Mouse (Mus musculus) layer of hippocampus, adult 18-20 months (tissue): ENCODE data around the gene Pld5. TPM values are rescaled to one million over a fixed set of nuclear protein-coding genes. Genes with fewer than 3 reads are reported as not detected.
A peak's percentile ranks its signal among the peaks of the same experiment; 100 is the strongest.

ENCODE experiments used
- DNase-seq, 2 experiments: peaks; one replicate each; pipeline ENCODE4 v3.0.0; 2022; ENCODE audit warnings: low spot score in 2 of 2
- total RNA-seq, 2 experiments: library from RNA; stranded (reverse); gene quantifications; 2 replicates each; pipeline ENCODE4 v1.2.3; 2021

Pld5 gene
- total RNA-seq, 2 experiments from 2014 or later = 1.5 to 1.8 TPM

- no peak for DNase-seq
Observed at GRCm38 (mm10) chr1:176174971-176175370, 100.1 kb downstream of the Pld5 start.

DNA sequence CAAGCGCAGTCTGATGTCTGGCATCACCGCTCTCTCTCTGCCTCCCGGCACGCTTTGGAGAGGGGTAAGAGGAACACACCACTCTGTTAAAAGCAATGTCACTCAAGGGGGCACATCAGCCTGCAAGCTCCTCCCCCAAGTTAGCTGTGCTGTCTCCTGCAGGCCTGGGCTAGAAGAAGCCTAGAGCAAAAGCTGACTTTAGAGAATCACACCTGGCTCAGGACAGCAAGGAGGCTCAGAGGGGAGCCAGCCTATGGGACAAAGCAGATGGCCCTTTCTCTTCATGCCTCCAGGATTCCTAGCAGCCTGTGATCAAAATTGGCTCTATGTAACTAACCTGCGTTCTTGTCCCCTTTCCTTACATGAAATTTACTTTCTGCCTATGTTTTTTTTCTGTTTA, 107.3 kb downstream of the Pld5 start:
- no peak for DNase-seq

DNA sequence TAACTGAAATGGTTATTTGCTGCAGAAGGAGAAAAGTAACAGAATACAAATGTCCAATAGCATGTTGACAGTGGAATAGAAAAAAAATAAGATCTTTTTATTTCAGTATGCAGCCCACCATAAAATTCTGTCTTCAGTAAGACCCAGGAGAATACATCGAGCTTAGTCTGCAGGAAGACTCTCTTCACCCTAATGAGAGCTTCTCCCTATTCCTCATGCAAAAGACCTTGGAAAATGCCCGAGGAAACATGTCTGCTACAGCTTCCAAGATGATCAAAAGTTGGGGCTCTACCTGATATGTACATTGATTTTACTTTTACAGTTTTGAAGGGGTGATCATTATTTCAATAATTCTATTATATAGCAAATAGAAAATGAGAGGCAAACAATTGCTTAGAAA, 108.0 kb downstream of the Pld5 start:
- DNase-seq = no peak

DNA sequence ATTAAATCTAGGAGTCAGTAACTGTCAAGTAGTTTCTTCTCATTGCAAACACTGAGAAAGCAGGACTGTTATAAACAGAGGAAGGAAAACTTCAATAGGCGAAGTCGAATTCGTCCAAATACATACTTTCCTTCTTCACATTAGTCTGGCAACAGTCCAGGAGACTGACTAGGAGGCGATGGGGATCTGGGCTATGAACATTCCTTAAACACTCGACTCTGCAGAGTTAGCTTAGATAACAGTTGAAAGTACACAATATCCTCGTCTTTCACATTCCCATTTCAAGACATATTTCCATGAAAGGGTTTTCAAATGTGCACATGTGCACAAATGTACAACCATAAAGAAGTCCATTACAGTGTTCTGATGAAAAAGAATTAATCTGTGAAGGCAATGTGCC, 129.8 kb downstream of the Pld5 start:
- DNase-seq = no peak

DNA sequence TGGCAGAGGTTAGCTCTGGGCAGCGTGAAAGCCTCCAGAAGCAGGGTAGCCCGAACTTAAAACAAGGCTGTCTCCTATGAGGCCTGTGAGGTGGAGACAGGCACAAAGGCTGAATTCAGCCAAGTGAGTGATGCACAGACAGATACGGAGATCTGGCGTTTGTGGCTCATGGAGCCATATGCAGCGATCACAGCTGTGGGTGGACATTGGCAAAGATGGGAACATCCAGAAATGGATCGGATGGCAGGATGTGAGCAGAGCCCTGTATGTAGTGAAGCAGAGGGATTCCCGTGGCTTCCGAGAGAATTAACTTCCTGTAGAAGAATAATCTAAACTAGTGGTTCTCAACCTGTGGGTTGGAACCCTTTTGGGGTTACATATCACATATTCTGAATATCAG, 140.7 kb downstream of the Pld5 start:
- DNase-seq = no peak

GRCm38 (mm10) chr1:176125771-176126170, 149.3 kb downstream of the Pld5 start:
- DNase-seq = no peak

- DNase-seq = no peak
Observed at GRCm38 (mm10) chr1:176124441-176124840, 150.7 kb downstream of the Pld5 start.

- no peak for DNase-seq
Observed at GRCm38 (mm10) chr1:176123781-176124180, 151.3 kb downstream of the Pld5 start.

GRCm38 (mm10) chr1:176115604-176116003, 159.5 kb downstream of the Pld5 start:
- DNase-seq = no peak

- peak in 1 of 2 experiments; percentile 30 for DNase-seq
Observed at GRCm38 (mm10) chr1:176098685-176099320, 176.3 kb downstream of the Pld5 start.

DNA sequence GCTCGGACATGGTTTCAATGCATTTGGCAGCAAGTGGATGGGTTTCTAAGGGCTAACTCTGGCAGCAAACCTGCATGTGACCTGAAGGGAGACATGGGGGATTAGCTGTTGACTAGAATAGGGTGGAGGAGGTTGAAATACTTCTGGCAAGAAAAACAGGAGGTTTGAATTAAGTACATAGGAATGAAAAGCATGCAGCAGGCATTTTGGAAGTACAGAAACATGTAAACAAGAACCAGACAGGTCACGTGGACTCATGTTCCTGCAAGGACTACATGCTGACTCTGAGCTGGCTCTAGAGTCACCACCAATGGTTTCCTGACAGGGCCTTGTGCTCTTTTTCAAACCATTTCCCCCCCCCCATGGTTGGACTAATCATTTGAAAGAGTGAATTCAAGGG, 183.0 kb downstream of the Pld5 start:
- no peak for DNase-seq

GRCm38 (mm10) chr1:176089382-176089781, 185.7 kb downstream of the Pld5 start:
- DNase-seq = no peak

DNA sequence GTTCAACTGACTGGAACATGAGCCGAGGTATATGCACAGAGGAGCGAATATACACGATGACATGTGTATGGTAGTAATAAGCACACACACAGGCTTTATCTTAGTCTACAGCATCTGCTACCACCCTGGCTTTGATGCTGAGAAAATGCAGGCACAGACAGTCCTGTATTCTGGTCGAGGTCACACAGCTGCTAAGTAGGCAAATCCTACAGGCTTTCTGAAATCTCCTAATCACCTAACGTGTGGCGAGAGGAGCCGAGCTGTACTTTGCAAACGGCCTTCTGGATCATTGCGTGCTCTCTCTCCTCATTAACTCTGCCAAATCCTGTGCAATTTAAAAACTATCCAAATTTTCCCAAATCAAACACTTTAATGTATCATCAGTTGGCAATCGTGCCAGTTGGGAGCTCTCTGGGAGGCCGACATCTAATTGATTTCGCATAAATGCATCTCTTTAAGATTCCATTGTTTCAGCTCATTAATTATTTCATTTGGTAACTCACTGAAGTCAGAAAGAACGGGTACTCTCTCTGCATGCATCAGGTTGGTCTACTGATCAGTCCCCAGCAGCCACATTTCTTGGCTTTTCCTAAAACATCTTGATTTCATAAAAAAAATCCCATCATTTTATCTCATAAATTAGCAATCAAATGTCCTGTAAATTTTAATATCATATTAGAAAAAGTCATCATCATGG, 189.0 kb downstream of the Pld5 start:
- peak in 1 of 2 experiments; percentile 6 for DNase-seq

GRCm38 (mm10) chr1:176082306-176082705, 192.8 kb downstream of the Pld5 start:
- DNase-seq = no peak

GRCm38 (mm10) chr1:176080969-176081368, 194.1 kb downstream of the Pld5 start:
- no peak for DNase-seq

- DNase-seq = no peak
Observed at GRCm38 (mm10) chr1:176078410-176078809, 196.7 kb downstream of the Pld5 start.

- no peak for DNase-seq
Observed at GRCm38 (mm10) chr1:176076799-176077198, 198.3 kb downstream of the Pld5 start.

GRCm38 (mm10) chr1:176075810-176076209, 199.3 kb downstream of the Pld5 start:
- DNase-seq = no peak

DNA sequence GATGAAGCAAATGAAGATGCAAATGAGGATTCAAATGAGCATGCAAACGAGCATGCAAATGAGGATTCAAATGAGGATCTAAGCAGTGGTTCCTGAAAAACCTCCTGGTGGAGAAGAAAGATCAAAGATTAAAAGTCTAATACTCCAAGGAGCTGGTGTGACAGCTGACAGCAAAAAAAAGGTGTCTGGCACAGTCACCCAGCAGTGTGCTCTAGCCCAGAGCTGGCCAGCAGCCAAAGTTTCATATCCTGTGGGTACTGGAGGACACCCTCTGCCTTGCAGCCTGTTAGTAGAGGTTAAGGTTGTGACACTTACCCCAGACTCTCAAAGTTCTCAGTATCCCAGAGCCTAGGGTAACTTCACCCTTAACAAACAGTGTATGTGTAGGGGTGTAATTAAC, 199.7 kb downstream of the Pld5 start:
- peak in 1 of 2 experiments; percentile 15 for DNase-seq

DNA sequence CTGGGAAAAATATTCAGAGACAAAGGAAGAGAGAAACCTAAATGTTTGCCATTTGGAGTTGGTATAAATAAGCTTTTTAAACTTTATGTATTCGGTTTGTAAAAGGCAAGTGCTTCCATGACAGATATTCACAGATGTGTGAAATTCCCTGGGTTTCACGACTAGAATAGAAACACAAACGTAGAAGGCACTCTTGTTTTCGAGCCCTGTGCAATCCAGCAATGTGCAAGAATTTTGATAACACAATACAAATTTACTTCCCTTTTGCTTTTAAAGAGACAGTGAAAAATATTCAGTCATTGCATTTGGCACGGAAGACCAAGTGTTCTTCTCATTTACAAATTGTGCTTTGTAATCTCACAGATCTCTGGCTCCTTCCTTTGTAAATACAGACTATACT, 200.6 kb downstream of the Pld5 start:
- DNase-seq = no peak

GRCm38 (mm10) chr1:176065281-176065680, 209.8 kb downstream of the Pld5 start:
- DNase-seq = no peak

- no peak for DNase-seq
Observed at GRCm38 (mm10) chr1:176064471-176064870, 210.6 kb downstream of the Pld5 start.

- no peak for DNase-seq
Observed at GRCm38 (mm10) chr1:176053653-176054052, 221.5 kb downstream of the Pld5 start.
